Mouse (Mus musculus): ENCODE measurements around the gene Nos3.

- no peak for TF ChIP-seq CTCF (IDR thresholded peaks at IDR 0.05; ENCODE audit: low read depth, low read length)
- no peak for TF ChIP-seq POLR2A (IDR thresholded peaks at IDR 0.05; ENCODE audit: borderline replicate concordance, low read depth, low read length)
Measured at GRCm38 (mm10) chr5:24366426-24366825, 1.8 kb downstream of the Nos3 start.
